Mouse (Mus musculus): Measurements from ENCODE around the gene Mark1. TPM values are rescaled to one million over a fixed set of nuclear protein-coding genes. Genes with fewer than 3 reads are reported as not detected.

The Mark1 gene
- polyA plus RNA-seq, 1 experiment from 2014 or later, result 3.3 TPM

- Histone ChIP-seq H3K27me3 (ENCODE audit: control insufficient read depth, insufficient read depth, low read length) (peaks cover 21% of the 10 kb centered on the region; the same call in 1 of the 2 replicates), H3K4me1 (ENCODE audit: control insufficient read depth, insufficient read depth, low read length) (peaks cover 4% of the 10 kb centered on the region; the same call in 1 of the 2 replicates), H3K9ac (replicated peaks; ENCODE audit: low read depth, low read length) (no peak overlapping the region), H3K4me3 (ENCODE audit: low read depth, low read length) (no peak overlapping the region), H3K4me2 (replicated peaks; ENCODE audit: low read depth, low read length) (no peak overlapping the region), H3K27ac (ENCODE audit: low read length) (no peak overlapping the region), H3K9me3 (ENCODE audit: control insufficient read depth, low read depth, low read length) (no peaks in the 10 kb centered on the region), H3K36me3 (ENCODE audit: control insufficient read depth, insufficient read depth, low read length) (no peaks in the 10 kb centered on the region)
- WGBS, result 65% methylated on average over 6 of the region's 6 CpGs
- ATAC-seq (ENCODE audit: insufficient number of reproducible peaks, insufficient read depth, low FRiP score, low read depth), result no peak
These were observed 120.5 kb downstream of the Mark1 start for GRCm38 (mm10) chr1:184878860-184879259.

- no peak for ATAC-seq (ENCODE audit: insufficient number of reproducible peaks, insufficient read depth, low FRiP score, low read depth)
- WGBS, result 69% methylated on average over 2 of the region's 2 CpGs
- no peaks in the 10 kb centered on the region for H3K36me3 ChIP-seq (ENCODE audit: control insufficient read depth, insufficient read depth, low read length)
These were observed 122.1 kb downstream of the Mark1 start for GRCm38 (mm10) chr1:184877306-184877705.

DNA sequence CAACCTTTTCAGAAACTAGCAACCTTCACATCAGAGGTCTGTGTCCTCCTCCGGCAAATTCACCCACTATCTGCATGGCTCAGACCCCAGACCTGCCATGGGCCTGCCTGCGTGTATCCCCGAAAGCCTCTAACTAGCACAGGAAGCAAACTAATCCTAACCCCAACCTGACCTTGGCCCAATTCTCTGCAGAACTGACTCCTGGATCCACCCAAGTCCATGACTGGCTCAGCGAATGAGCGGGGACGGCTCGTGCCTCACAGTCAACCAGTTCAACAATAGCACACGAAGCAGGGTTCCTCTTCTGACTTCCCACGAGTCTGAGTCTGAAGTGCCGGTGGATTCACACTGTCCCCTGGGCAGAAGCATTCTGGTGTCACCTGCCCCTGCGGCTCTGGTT is 125.5 kb downstream of the Mark1 start:
- Histone ChIP-seq H3K36me3 (ENCODE audit: control insufficient read depth, insufficient read depth, low read length) (no peaks in the 10 kb centered on the region), H3K4me3 (ENCODE audit: low read depth, low read length) (no peak overlapping the region), H3K9me3 (ENCODE audit: control insufficient read depth, low read depth, low read length) (no peaks in the 10 kb centered on the region), H3K27me3 (ENCODE audit: control insufficient read depth, insufficient read depth, low read length) (no peaks in the 10 kb centered on the region), H3K9ac (replicated peaks; ENCODE audit: low read depth, low read length) (no peak overlapping the region), H3K27ac (ENCODE audit: low read length) (no peak overlapping the region), H3K4me1 (ENCODE audit: control insufficient read depth, insufficient read depth, low read length) (peaks cover 12% of the 10 kb centered on the region), H3K4me2 (replicated peaks; ENCODE audit: low read depth, low read length) (no peak overlapping the region)
- ATAC-seq (ENCODE audit: insufficient number of reproducible peaks, insufficient read depth, low FRiP score, low read depth), result no peak
- WGBS, result 85% methylated on average over 11 of the region's 11 CpGs

More at GRCm38 (mm10) chr1:184877306-184877705, 122.1 kb downstream of the Mark1 start:
- Histone ChIP-seq H3K9ac (replicated peaks; ENCODE audit: low read depth, low read length) (no peak overlapping the region), H3K4me3 (ENCODE audit: low read depth, low read length) (no peak overlapping the region), H3K4me2 (replicated peaks; ENCODE audit: low read depth, low read length) (no peak overlapping the region), H3K4me1 (ENCODE audit: control insufficient read depth, insufficient read depth, low read length) (peaks cover 5% of the 10 kb centered on the region), H3K9me3 (ENCODE audit: control insufficient read depth, low read depth, low read length) (no peaks in the 10 kb centered on the region), H3K27me3 (ENCODE audit: control insufficient read depth, insufficient read depth, low read length) (peaks cover 8% of the 10 kb centered on the region; the same call in 1 of the 2 replicates), H3K27ac (ENCODE audit: low read length) (no peak overlapping the region)

DNA sequence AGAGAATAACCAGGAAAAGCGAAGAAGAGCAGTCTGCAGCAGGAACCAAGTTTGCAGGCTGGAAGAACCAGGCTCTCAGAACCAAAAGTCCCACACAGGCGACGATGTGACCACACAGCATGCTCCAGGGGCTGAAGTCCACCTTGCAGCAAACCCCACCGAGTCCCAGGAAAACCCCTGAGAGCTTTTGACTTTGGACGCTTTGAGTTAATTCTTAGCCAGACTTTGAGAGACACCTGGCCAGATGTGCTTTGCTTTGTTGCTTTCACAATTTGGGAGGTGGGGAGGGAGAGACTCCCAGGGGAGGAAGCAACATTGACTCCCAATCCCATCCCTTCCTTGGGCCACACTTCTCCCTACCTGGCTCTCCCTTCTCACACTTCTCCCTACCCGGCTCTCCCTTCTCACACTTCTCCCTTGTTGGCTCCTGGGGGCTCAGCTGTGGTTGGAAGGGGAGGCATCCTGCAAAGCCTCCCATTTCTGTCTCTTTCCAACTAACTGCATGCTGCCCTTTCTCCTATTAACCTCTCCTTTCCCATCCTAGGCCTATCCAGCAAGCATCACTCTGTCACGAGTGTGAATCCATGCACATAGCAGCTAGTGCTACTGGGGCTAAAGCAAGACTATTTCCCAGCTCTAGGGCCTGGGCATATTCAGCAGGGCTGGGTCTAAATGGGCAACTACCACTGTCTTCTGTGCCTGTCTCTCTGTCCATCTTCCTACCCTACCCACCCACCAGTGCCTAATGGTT is 127.1 kb downstream of the Mark1 start:
- H3K4me3 ChIP-seq (ENCODE audit: low read depth, low read length), result no peak overlapping the region
- no peak for ATAC-seq (ENCODE audit: insufficient number of reproducible peaks, insufficient read depth, low FRiP score, low read depth)
- WGBS, result 61% methylated on average over 7 of the region's 7 CpGs
- peak overlapping the region; percentile 49; the same call in 1 of the 2 replicates for H3K27ac ChIP-seq (ENCODE audit: low read length)
- H3K9me3 ChIP-seq (ENCODE audit: control insufficient read depth, low read depth, low read length), result no peaks in the 10 kb centered on the region
- no peaks in the 10 kb centered on the region for H3K27me3 ChIP-seq (ENCODE audit: control insufficient read depth, insufficient read depth, low read length)
- no peak overlapping the region for H3K4me2 ChIP-seq (replicated peaks; ENCODE audit: low read depth, low read length)
- H3K36me3 ChIP-seq (ENCODE audit: control insufficient read depth, insufficient read depth, low read length), result no peaks in the 10 kb centered on the region
- no peak overlapping the region for H3K9ac ChIP-seq (replicated peaks; ENCODE audit: low read depth, low read length)
- peaks cover 12% of the 10 kb centered on the region for H3K4me1 ChIP-seq (ENCODE audit: control insufficient read depth, insufficient read depth, low read length)

DNA sequence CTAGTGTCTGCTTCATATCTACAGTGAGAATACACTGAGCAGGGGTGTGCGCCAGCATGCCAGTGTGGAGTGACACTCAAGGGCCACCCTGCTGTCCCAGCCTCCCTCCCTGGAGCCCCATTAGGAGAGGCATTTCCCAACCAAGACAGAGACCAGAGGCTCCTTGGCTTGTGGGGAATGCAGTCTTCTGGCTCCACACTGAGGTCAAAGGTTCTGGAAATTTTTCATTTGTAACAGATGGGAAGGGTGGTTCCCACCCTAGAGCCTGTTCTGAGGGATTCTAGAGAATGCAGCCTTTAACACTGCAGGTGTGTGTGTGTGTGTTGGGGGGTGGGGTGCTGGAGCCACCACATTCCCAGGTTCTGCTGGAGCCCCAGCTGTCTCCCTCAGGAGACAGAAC is 127.9 kb downstream of the Mark1 start:
- Histone ChIP-seq H3K27ac (ENCODE audit: low read length) (peak overlapping the region; percentile 49; the same call in 1 of the 2 replicates), H3K4me2 (replicated peaks; ENCODE audit: low read depth, low read length) (no peak overlapping the region), H3K9me3 (ENCODE audit: control insufficient read depth, low read depth, low read length) (no peaks in the 10 kb centered on the region), H3K36me3 (ENCODE audit: control insufficient read depth, insufficient read depth, low read length) (no peaks in the 10 kb centered on the region), H3K4me3 (ENCODE audit: low read depth, low read length) (no peak overlapping the region), H3K27me3 (ENCODE audit: control insufficient read depth, insufficient read depth, low read length) (no peaks in the 10 kb centered on the region), H3K9ac (replicated peaks; ENCODE audit: low read depth, low read length) (no peak overlapping the region), H3K4me1 (ENCODE audit: control insufficient read depth, insufficient read depth, low read length) (peaks cover 12% of the 10 kb centered on the region)
- ATAC-seq (ENCODE audit: insufficient number of reproducible peaks, insufficient read depth, low FRiP score, low read depth), result no peak
- WGBS, result 76% methylated on average over 1 of the region's 1 CpGs

DNA sequence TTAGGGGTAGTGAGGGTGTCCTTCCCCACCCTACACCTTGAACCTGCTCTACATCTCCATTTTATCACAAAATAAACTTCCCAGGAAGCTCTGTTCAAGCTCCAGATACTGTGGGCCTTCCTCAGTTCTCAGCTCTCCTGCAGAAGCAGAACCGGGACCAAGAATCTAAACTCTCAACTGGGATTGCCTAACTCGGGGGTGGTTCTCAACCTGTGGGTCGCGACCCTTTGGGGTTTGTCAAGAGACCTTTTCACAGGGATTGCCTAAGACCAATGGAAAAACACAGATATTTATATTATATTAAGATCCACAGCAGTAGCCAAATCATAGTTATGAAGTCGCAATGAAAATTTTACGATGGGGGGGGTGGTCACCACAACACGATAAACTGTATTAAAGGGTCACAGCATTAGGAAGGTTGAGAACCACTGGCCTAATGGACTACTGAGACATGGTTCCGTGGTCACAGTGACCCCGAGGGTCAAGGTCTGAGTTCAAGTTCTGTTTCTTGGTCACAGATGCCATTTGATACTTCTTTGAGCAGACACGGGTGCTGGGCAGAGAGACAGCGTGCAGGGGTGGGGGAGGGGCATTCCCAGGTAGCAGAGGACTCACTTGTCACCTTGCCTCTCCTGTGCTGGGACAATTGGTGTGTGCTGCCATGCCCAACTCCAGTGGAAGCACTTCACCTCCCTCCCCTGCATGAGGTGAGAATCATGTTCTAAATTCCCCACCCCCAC is 128.6 kb downstream of the Mark1 start:
- Histone ChIP-seq H3K4me2 (replicated peaks; ENCODE audit: low read depth, low read length) (no peak overlapping the region), H3K4me1 (ENCODE audit: control insufficient read depth, insufficient read depth, low read length) (peaks cover 12% of the 10 kb centered on the region), H3K27ac (ENCODE audit: low read length) (no peak overlapping the region), H3K4me3 (ENCODE audit: low read depth, low read length) (no peak overlapping the region), H3K27me3 (ENCODE audit: control insufficient read depth, insufficient read depth, low read length) (no peaks in the 10 kb centered on the region), H3K36me3 (ENCODE audit: control insufficient read depth, insufficient read depth, low read length) (no peaks in the 10 kb centered on the region), H3K9ac (replicated peaks; ENCODE audit: low read depth, low read length) (no peak overlapping the region), H3K9me3 (ENCODE audit: control insufficient read depth, low read depth, low read length) (no peaks in the 10 kb centered on the region)
- ATAC-seq (ENCODE audit: insufficient number of reproducible peaks, insufficient read depth, low FRiP score, low read depth), result no peak
- WGBS, result 80% methylated on average over 11 of the region's 11 CpGs

GRCm38 (mm10) chr1:184869939-184870565 is 129.3 kb downstream of the Mark1 start:
- no peak overlapping the region for H3K27ac ChIP-seq (ENCODE audit: low read length)
- no peak for ATAC-seq (ENCODE audit: insufficient number of reproducible peaks, insufficient read depth, low FRiP score, low read depth)

DNA sequence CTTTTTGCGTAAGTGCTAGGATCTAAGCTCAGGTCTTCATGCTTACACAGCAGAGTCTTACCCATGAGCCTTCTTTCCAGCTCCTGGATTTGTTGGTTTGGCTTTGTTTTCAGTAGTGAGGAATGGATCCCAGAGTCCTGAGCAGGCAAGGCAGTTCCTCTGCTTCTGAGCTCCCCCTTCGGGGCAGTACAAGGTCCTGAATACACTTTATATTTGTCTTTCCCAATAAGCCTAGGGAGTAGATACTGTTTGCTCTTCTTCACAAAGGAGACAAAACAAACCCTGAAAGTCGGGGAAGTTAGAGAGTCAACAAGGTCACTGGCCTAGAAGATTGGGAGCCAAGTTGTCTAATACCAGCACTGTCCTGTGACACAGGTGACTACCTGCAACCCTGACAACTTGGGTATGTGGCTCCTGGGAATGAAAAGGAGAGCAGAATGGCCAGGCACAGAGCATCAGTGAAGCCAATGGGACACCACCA is 131.7 kb downstream of the Mark1 start:
- Histone ChIP-seq H3K4me2 (replicated peaks; ENCODE audit: low read depth, low read length) (no peak overlapping the region), H3K36me3 (ENCODE audit: control insufficient read depth, insufficient read depth, low read length) (no peaks in the 10 kb centered on the region), H3K9ac (replicated peaks; ENCODE audit: low read depth, low read length) (no peak overlapping the region), H3K27me3 (ENCODE audit: control insufficient read depth, insufficient read depth, low read length) (no peaks in the 10 kb centered on the region), H3K4me3 (ENCODE audit: low read depth, low read length) (no peak overlapping the region), H3K4me1 (ENCODE audit: control insufficient read depth, insufficient read depth, low read length) (peaks cover 12% of the 10 kb centered on the region), H3K9me3 (ENCODE audit: control insufficient read depth, low read depth, low read length) (no peaks in the 10 kb centered on the region), H3K27ac (ENCODE audit: low read length) (no peak overlapping the region)
- ATAC-seq (ENCODE audit: insufficient number of reproducible peaks, insufficient read depth, low FRiP score, low read depth), result no peak
- 73% methylated on average over 3 of the region's 3 CpGs for WGBS

More at GRCm38 (mm10) chr1:184869939-184870565, 129.3 kb downstream of the Mark1 start:
- Histone ChIP-seq H3K36me3 (ENCODE audit: control insufficient read depth, insufficient read depth, low read length) (no peaks in the 10 kb centered on the region), H3K27me3 (ENCODE audit: control insufficient read depth, insufficient read depth, low read length) (no peaks in the 10 kb centered on the region), H3K4me2 (replicated peaks; ENCODE audit: low read depth, low read length) (no peak overlapping the region), H3K4me3 (ENCODE audit: low read depth, low read length) (no peak overlapping the region), H3K4me1 (ENCODE audit: control insufficient read depth, insufficient read depth, low read length) (peaks cover 12% of the 10 kb centered on the region), H3K9me3 (ENCODE audit: control insufficient read depth, low read depth, low read length) (no peaks in the 10 kb centered on the region), H3K9ac (replicated peaks; ENCODE audit: low read depth, low read length) (no peak overlapping the region)
- WGBS, result 70% methylated on average over 4 of the region's 4 CpGs

Measured in stomach, embryonic 14.5 days (tissue).